Mouse (Mus musculus) erythroid progenitor cell, adult 5-6 weeks (primary cell): ENCODE measurements around the gene Mrpl48. TPM values are rescaled to one million over a fixed set of nuclear protein-coding genes. Genes with fewer than 3 reads are reported as not detected.

Source experiments
- ATAC-seq: replicated peaks from 2 replicates; pipeline ENCODE4 v1.8.0; 2016; ENCODE audit warnings: moderate number of reproducible peaks, mild to moderate bottlenecking, moderate TSS enrichment, inconsistent platforms; ENCODE audit not compliant: poor library complexity, low FRiP score, severe bottlenecking
- total RNA-seq, 2 experiments: library from RNA; stranded (forward) in 1 of 2; stranded (reverse) in 1 of 2; fragments of 150-400 nt in 1 of 2; fragments of 186-747, 209-891 nt in 1 of 2; gene quantifications; 2 replicates each; pipeline versions ENCODE4 v1.2.3 to v1.2.4; 2015 to 2017; ENCODE audit warnings: low replicate concordance in 2 of 2

Gene Mrpl48
- total RNA-seq, 2 experiments from 2014 or later, result 8.5 to 18.9 TPM

DNA sequence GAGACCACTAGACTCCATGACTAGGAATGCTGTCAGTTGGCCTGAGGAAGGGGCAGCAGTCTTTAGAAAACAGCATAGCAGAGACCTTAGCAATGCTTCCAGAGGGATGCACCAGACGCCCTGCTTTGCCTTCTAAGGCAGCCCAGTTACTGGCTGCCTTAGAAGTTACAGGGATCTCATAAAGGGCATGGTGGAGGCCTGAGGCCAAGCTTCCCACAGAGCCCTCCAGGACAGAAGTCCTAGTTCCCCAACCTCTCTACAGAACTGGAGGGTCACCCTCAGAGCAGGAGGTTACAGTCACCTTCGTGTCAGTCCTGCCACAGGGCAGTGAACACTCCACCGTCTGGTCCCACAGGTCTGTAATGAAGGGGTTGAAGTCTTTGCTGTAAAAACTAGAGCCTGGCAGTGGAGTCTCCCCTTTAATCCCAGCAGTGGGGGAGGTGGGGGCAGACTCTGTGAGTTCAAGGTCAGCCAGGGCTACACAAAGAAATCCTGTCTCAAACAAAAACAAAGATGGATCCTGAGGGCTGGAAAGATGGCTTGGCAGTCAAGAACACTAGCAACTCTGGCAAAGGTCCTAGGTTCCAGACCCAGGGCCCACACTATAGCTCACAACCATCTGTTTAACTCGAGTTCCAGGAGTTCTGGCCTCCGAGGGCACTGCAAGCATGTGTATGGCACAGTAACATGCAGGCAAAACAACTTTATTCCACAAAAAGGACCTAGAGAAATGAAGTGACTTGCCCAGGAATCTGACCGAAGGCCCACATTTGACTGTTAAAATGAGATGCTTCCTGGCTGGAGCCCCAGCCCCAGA is 106.9 kb downstream of the Mrpl48 start:
- peak; percentile 6; the same call in 1 of the 2 replicates for ATAC-seq

DNA sequence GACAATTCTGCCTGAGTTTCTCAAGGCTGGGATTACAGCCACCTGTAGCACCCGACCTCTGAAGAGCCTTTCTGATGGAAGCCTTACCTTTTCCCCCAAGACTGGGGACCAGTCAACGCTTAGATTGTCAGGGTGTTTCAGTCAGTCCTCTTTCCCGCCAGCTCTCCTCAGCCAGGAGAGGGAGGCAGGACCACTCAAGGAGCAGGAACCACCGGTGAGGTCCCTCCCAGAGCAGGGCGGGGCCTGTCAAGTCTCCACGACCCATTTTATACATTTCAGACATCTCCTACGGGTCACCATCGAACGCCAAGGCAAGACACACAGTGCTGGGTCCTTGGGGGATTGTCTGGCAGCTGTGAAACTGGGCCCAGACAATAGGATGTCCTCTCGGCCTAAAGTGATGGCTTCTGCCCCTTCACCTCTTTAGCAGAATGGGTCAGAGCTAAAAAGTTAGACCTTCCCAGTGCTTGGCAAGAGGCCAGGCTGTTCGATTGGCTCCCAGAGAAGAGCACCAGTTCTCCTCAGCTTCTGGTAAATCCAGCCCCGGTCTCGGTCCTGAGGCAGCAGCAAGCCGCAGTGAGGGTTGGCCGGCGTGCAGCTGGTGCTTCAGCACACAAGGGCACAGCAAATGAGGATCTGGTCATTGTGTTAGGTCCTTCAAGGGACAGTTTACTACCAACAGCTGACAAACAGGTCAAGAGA is 107.7 kb downstream of the Mrpl48 start:
- peak; percentile 16 for ATAC-seq

- no peak for ATAC-seq
Measured at GRCm38 (mm10) chr7:100499465-100499864, 108.6 kb downstream of the Mrpl48 start.

GRCm38 (mm10) chr7:100497982-100498381 is 110.1 kb downstream of the Mrpl48 start:
- no peak for ATAC-seq

GRCm38 (mm10) chr7:100497402-100497801 is 110.7 kb downstream of the Mrpl48 start:
- ATAC-seq, result no peak

- no peak for ATAC-seq
Measured at GRCm38 (mm10) chr7:100496791-100497190, 111.3 kb downstream of the Mrpl48 start.

DNA sequence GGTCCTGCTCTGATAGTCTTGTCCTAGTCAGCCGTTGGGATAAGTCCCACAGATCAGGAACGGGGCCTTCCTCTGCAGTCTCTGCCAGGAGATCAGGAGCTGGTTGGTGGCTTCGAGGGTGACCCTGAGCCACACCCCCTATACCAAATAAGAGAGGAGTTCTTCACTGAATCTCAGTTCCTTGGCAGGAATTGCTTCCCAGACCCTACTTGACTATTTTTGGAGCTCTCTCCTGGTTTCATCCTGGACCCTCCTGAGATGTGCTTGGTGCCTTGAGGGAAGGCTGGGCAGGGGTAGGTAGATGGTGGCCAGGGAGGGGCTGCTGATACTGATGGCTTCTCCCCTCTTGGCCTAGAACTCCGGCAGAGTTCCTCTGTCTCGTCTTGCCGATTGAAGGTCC is 111.7 kb downstream of the Mrpl48 start:
- no peak for ATAC-seq

Other genes with a start within 250 kb of the Mrpl48 start
- gene C2cd3, start 236.1 kb downstream of the Mrpl48 start, total RNA-seq (2015; ENCODE audit: low replicate concordance), result 75.7 and 87.2 TPM in 2 replicates
- gene C2cd3, start 236.1 kb downstream of the Mrpl48 start, total RNA-seq (2017; ENCODE audit: low replicate concordance), result 56.7 and 58.2 TPM in 2 replicates
- gene Ppme1, start 236.0 kb downstream of the Mrpl48 start, total RNA-seq (2015; ENCODE audit: low replicate concordance), result 11.3 and 12.6 TPM in 2 replicates
- gene Ppme1, start 236.0 kb downstream of the Mrpl48 start, total RNA-seq (2017; ENCODE audit: low replicate concordance), result 14.7 and 31.6 TPM in 2 replicates
- gene Ucp3, start 135.3 kb downstream of the Mrpl48 start, total RNA-seq (2015; ENCODE audit: low replicate concordance), result not detected in 2 replicates
- 1.0 TPM in 1 of 2 replicates, not detected in the other for gene Ucp3, start 135.3 kb downstream of the Mrpl48 start, total RNA-seq (2017; ENCODE audit: low replicate concordance)
- 753 and 755 TPM in 2 replicates for gene Ucp2, start 115.0 kb downstream of the Mrpl48 start, total RNA-seq (2015; ENCODE audit: low replicate concordance)
- gene Ucp2, start 115.0 kb downstream of the Mrpl48 start, total RNA-seq (2017; ENCODE audit: low replicate concordance), result 595 and 716 TPM in 2 replicates
- gene Dnajb13, start 93.3 kb downstream of the Mrpl48 start, total RNA-seq (2015; ENCODE audit: low replicate concordance), result 2.9 TPM in 1 of 2 replicates, not detected in the other
- 1.1 and 5.6 TPM in 2 replicates for gene Dnajb13, start 93.3 kb downstream of the Mrpl48 start, total RNA-seq (2017; ENCODE audit: low replicate concordance)
- 4.2 and 20.9 TPM in 2 replicates for gene Coa4, start 71.2 kb downstream of the Mrpl48 start, total RNA-seq (2015; ENCODE audit: low replicate concordance)
- gene Coa4, start 71.2 kb downstream of the Mrpl48 start, total RNA-seq (2017; ENCODE audit: low replicate concordance), result 3.9 and 6.8 TPM in 2 replicates
- gene Rab6a, start 891 bp downstream of the Mrpl48 start, total RNA-seq (2015; ENCODE audit: low replicate concordance), result 93.0 and 120 TPM in 2 replicates
- 115 and 117 TPM in 2 replicates for gene Rab6a, start 891 bp downstream of the Mrpl48 start, total RNA-seq (2017; ENCODE audit: low replicate concordance)
- gene Plekhb1, start 54.1 kb upstream of the Mrpl48 start, total RNA-seq (2015; ENCODE audit: low replicate concordance), result not detected in 2 replicates
- gene Plekhb1, start 54.1 kb upstream of the Mrpl48 start, total RNA-seq (2017; ENCODE audit: low replicate concordance), result 0.77 TPM in 1 of 2 replicates, not detected in the other
- gene Fam168a, start 98.3 kb upstream of the Mrpl48 start, total RNA-seq (2015; ENCODE audit: low replicate concordance), result 21.6 and 31.4 TPM in 2 replicates
- gene Fam168a, start 98.3 kb upstream of the Mrpl48 start, total RNA-seq (2017; ENCODE audit: low replicate concordance), result 11.9 and 13.9 TPM in 2 replicates